Mouse (Mus musculus): ENCODE results near the gene Arl9. TPM values are rescaled to one million over a fixed set of nuclear protein-coding genes. Genes with fewer than 3 reads are reported as not detected.
"Not testable (repeated sequence)": the region's sequence is repeated elsewhere in the genome, so short reads cannot be mapped to it uniquely, and the experiment has no call there.

Arl9 gene
- total RNA-seq, 2 experiments from 2014 or later = not detected

DNA sequence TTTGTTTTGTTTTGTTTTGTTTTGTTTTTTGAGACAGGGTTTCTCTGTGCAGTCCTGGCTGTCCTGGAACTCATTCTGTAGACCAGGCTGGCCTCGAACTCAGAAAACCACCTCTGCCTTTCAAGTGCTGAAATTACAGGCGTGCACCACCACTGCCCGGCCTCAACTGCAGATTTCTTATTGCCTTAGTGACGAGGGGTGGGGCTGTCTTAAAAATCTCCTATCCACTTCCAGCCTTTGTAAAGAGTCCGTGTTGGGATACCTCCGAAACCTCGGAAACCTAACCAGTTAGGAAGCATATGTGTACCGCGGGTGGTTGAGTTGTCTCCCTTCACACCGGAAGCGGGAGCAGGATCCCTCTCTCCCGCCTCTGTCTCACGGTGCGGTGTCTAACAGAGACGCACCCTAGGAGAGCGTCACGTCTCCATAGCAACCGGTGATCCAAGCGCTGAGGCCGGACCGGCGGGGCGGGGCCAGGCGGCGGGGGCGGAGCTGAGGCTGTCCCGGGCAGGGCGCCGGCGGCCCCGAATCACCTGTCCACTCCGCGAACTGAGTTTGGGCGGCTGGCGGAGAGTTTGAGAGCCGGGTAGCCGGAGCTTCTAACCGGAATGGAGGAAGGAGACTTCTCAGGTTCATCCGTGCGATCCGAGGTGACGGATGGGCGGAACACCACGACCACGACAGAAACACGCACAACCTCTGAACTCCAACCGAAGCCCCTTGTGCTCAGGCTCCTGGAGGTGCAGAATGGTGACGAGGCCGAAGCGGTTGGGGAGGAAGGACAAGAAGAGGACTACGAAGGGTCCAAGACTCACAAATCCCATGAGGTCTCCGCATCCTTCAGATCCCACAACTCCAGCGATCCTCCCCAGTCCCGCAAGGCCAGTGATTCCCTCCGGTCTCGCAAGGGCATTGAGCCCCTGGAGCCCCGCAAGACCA lies 12.0 kb downstream of the Arl9 start, which contains the start of gene Thegl:
Gene Thegl, plus strand, starts transcription at position 480 of the 939 bp plus-strand sequence.
- peak; percentile 68 to 78 for DNase-seq (ENCODE audit: low spot score in 2 of 2)

DNA sequence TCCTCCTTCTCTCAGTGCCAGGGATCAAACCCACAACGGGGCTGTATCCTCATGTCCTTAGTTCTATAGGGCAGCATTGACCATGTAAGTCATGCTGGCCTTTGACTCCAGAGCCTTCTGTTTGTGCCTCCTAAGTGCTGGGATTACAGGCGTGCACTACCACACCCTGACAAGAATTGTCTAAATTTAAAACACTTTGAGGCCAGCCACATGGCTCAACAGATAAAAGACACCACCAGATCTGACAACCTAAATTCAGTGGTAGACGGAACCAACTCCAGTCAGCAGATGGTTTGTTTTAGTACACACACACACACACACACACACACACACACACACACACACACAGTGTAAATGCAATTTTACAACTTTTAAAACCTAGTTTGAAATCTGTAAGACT lies 24.2 kb downstream of the Arl9 start:
- no peak for DNase-seq (ENCODE audit: low spot score in 2 of 2)

DNA sequence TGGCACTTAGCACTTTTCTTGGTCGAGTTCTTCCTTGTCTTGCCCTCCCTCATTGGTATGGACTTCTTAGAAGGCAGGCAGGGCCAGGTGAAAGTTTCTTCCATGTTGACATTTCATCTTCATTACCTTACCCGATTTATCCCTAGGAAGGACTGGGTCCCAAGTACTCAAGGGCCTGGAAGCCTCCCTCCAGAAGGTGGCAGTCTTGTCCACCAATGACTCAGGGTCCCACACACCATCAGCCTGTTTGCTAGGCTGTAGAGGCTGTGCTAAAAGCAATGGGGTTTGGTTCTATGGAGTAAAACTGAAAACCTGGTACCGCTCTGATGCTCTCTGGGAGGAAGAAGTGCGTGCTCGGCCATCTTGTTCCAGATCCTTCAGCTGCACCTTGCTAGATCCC lies 25.9 kb downstream of the Arl9 start:
- peak in 1 of 2 experiments; percentile 44 for DNase-seq (ENCODE audit: low spot score in 2 of 2)

DNA sequence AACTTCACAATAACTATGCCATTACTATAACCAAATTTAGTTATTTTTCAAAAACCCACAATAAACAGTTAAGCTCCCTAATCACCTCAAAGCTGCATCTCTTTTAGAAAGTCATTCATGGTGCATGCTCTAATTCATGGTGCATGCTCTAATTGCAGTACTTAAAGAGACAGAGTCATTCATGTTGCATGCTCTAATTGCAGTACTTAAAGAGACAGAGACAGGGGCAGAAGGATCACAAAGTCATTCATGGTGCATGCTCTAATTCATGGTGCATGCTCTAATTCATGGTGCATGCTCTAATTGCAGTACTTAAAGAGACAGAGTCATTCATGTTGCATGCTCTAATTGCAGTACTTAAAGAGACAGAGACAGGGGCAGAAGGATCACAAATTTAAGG lies 31.2 kb downstream of the Arl9 start:
- not testable (repeated sequence) for DNase-seq (ENCODE audit: low spot score in 2 of 2)

DNA sequence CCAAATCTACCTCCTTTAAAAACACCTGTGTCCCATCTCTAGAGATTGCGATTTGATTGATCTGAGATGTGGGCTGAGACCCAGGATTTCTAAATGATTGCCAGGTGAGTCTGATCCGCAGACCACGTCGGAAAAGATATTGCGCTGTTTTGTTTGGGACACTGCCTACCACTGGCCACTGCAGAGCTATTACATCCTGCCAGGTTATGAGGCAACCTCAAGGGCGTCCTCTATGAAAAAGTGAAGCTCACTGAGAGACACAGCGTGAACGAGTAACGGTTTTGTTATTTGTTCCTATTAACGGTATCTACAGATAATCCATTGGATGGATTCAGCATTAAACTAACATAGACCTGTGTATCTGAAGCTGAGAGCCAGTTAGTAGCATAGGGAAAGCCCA lies 34.6 kb downstream of the Arl9 start:
- no peak for DNase-seq (ENCODE audit: low spot score in 2 of 2)

DNA sequence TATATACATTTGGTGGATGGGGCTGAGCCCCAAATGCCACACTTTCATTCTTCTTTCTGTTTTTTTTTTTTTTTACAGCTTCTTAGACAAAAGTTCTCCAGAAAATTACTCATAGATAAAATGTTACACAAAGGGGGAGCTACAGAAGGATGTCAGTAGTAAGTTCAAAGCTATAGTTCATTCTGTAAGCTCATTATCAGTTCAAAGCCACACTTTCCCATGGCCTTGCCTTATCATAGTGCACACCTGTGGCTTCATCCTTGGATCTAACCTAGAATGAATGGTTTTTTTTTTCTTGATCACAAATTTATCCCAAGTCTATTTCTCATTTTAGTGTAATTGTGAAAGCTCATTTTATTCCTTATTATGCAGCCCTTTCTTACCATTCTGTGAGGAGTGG lies 35.5 kb downstream of the Arl9 start:
- no peak for DNase-seq (ENCODE audit: low spot score in 2 of 2)

DNA sequence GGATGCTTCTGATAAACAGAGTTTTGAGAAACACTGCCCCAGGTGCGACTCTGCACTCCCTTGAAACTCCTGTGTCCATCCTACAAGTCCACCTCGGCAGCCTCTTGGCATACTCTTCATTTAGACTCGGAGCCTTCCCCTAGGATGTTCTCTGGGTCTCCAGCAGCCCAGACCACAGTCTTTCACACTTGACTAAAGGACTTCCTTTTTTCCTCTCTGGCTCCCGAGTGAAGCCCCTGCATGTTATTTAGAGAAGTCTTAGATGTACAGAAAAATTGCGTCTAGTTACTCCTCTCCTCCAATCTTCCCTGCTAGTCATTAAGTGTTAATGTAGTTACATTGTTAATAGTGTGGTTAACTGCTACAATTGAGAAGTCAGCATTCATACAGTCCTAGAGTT lies 40.5 kb downstream of the Arl9 start:
- no peak for DNase-seq (ENCODE audit: low spot score in 2 of 2)

DNA sequence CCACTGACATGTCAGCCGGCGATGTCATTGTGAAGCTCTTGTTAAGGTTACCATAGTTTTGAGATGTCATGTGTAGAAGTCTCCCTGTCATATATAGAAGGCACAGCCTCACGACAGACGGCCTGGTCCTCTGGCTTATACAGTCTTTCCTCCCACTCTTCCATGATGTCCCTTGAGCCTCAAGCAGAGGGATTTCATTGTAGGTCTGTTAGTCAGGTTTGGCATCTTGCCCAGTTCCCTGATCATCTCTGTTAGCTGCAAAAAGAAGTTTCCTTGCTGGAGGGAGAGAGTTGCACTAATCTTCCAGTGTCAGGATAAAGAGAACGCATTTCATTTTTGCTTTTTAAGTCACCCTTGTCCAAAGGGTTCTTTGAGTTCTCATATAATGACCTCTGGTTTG lies 48.8 kb downstream of the Arl9 start:
- DNase-seq (ENCODE audit: low spot score in 2 of 2) = no peak

DNA sequence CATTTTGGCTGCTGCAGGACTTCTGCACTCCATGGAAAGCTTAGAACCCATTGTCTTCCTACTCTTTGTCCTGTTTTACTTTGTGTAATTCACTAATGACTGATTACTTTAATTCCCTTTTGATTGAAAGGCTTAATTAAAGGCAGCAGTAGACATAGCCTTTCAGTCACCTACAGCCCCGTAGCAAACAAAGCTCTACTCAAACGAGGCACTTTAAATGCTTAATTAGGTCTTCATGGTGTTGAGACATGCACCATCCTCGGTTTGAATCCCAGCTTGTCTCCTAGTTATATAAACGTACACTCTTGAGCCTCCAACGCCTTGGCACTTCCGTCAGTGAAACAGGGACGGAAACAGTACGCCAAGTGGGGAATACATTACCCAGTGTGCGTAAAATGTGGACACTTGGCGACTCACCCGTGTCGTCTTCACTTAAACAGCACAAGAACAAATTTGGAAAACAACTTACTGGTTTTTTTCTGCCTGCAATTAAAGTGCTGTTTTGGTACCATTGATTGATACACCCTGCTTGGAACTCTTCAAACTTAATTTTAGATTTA lies 53.1 kb downstream of the Arl9 start:
- no peak for DNase-seq (ENCODE audit: low spot score in 2 of 2)

Other genes with a start within 250 kb of the Arl9 start
- gene Aasdh, start 98.5 kb upstream of the Arl9 start, total RNA-seq (2021) = 10 to 100 TPM; 12.4 to 16.0 TPM
- gene Paics, start 52.7 kb upstream of the Arl9 start, total RNA-seq (2021) = 100 to 1,000 TPM; 150 to 154 TPM
- 10 to 100 TPM; 35.6 to 39.2 TPM for gene Ppat, start 52.5 kb upstream of the Arl9 start, total RNA-seq (2021)
- gene Srp72, start 29.4 kb upstream of the Arl9 start, total RNA-seq (2021) = 10 to 100 TPM; 84.2 to 86.6 TPM
- not detected for gene Thegl, start 12.0 kb downstream of the Arl9 start, total RNA-seq (2021)
- gene Hopx, start 111.1 kb downstream of the Arl9 start, total RNA-seq (2021) = 10 to 100 TPM; 15.1 to 16.1 TPM
- gene Spink2, start 207.4 kb downstream of the Arl9 start, total RNA-seq (2021) = 1 to 10 TPM; 2.7 to 4.0 TPM